Mouse (Mus musculus) lung, postnatal 0 days (tissue): ENCODE measurements at regions not wholly inside any gene's neighbourhood (a gene's known extent, or its start where the extent isn't known, plus 50 kb on each side); places are given as distances from the start of the nearest gene placed in this dataset.

Experiments
- ATAC-seq: fragments of 200-750 bp; cut with Nextera tagmentation; 2 replicates; pipeline ENCODE4 v1.8.0; 2017; ENCODE audit warnings: moderate library complexity
- DNase-seq: peaks from one replicate; pipeline ENCODE4 v3.0.0-alpha.2; 2016; ENCODE audit warnings: low spot score
- H3K27ac ChIP-seq: fragments of 300-500 bp; sonication (generic); 2 replicates; pipeline ENCODE4 v1.5.1; 2014; ENCODE audit warnings: antibody characterized with exemption, mild to moderate bottlenecking, low read length, mixed read lengths
- H3K27me3 ChIP-seq: fragments of 300-500 bp; sonication (generic); replicated peaks from 2 replicates; pipeline ENCODE4 v1.6.1; 2014; ENCODE audit warnings: low read length, mixed read lengths; ENCODE audit not compliant: insufficient read depth
- H3K36me3 ChIP-seq: fragments of 300-500 bp; sonication (generic); 2 replicates; pipeline ENCODE4 v1.6.1; 2014; ENCODE audit warnings: low read length, mixed read lengths; ENCODE audit not compliant: insufficient read depth
- H3K4me1 ChIP-seq: fragments of 300-500 bp; sonication (generic); 2 replicates; pipeline ENCODE4 v1.6.1; 2014; ENCODE audit warnings: antibody characterized with exemption, low read depth, low read length, mixed read lengths; ENCODE audit not compliant: insufficient read depth
- H3K4me2 ChIP-seq: fragments of 300-500 bp; sonication (generic); replicated peaks from 2 replicates; pipeline ENCODE4 v1.6.1; 2014; ENCODE audit warnings: low read depth, mild to moderate bottlenecking, low read length, moderate library complexity, mixed read lengths
- H3K4me3 ChIP-seq: fragments of 300-500 bp; sonication (generic); 2 replicates; pipeline ENCODE4 v1.5.1; 2014; ENCODE audit warnings: low read depth, low read length
- H3K9ac ChIP-seq: fragments of 300-500 bp; sonication (generic); replicated peaks from 2 replicates; pipeline ENCODE4 v1.6.1; 2014; ENCODE audit warnings: low read depth, mild to moderate bottlenecking
- H3K9me3 ChIP-seq: fragments of 300-500 bp; sonication (generic); 2 replicates; pipeline ENCODE4 v1.6.1; 2016; ENCODE audit warnings: low read length, mixed read lengths
- CTCF ChIP-seq: IDR thresholded peaks from 2 replicates; pipeline ENCODE4 v1.5.1; 2016; ENCODE audit warnings: antibody characterized with exemption, mild to moderate bottlenecking
- EP300 ChIP-seq: IDR thresholded peaks from 2 replicates; pipeline ENCODE4 v1.6.1; 2016; ENCODE audit warnings: antibody characterized with exemption, mild to moderate bottlenecking, control low read depth
- WGBS: fragments of 180-500 bp; shearing (Covaris S2); extraction: QIAGEN DNeasy Blood & Tissue Kit; methylation state at CpG from one replicate; pipeline ENCODE4 v1.1.7; 2014; 5-methylcytosine and 5-hydroxymethylcytosine counted together

DNA sequence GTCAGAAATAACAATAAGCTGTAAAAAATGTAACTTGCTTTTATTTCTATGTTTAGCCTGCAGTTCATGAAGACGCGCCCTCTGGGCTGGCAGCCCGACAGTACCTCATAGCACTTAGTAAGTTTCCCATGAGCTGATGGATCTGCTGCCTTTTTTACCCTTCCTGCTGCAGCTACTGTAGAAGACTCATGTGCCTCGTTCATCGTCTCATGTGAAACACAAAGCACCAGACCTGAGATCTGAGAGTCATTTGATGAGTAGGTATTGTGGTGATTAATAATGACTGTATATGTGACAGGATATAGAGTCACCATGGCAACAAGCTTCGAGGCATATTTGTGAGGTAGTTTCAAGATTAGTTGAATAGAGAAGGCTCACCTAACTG lies 55.4 kb upstream of the Cd44 start:
- ATAC-seq (peak; percentile 25), DNase-seq (no peak)
- Histone ChIP-seq H3K4me2 (no peak overlapping the region), H3K27ac (no peak overlapping the region), H3K9ac (no peak overlapping the region), H3K36me3 (no peaks in the 10 kb centered on the region), H3K4me3 (no peak overlapping the region), H3K4me1 (no peaks in the 10 kb centered on the region), H3K27me3 (no peaks in the 10 kb centered on the region), H3K9me3 (no peaks in the 10 kb centered on the region)
- 62% methylated on average over 6 of the region's 6 CpGs for WGBS
- no peak for TF ChIP-seq EP300
- TF ChIP-seq CTCF = no peak

DNA sequence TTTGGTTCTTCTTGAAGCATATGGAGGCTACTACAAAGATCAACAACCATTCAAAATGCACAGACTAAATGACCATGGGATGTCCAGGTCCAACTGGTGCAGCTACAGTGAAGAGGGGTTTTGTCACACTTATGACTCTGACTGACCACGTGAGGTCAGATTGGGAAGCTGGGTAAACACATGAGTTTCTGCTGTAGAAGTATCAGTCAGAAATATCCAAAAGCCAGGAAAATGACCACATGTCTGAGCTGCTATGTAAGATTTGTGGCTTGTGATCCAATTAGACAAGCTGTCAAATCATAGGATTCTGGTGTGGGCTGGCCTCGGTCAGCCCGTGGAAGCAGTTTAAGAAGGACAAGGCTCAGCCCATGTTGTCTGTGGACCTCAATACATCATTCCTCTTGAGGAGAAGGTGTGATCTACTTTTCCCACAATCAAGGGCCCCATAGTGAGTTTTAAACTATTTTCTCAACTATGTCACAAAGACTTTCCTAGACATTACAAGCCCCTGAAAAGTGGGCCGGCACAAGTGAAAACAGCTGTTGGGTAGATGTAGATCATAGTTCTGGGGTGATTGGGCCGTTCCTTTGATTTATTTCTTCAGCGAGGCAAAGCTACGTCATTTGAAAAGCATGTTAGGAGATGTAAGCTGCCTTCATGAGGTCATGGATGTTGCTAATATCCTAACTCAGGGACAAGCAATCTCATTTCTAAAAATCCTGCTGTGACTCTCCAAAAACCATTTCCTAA lies 54.8 kb upstream of the Cd44 start:
- 0 out of 2 replicates have a peak, but pooled peaks have one; percentile 19 for TF ChIP-seq EP300
- no peak for TF ChIP-seq CTCF
- Histone ChIP-seq H3K27me3 (no peaks in the 10 kb centered on the region), H3K4me1 (no peaks in the 10 kb centered on the region), H3K9ac (no peak overlapping the region), H3K27ac (no peak overlapping the region), H3K36me3 (no peaks in the 10 kb centered on the region), H3K4me3 (no peak overlapping the region), H3K9me3 (no peaks in the 10 kb centered on the region), H3K4me2 (no peak overlapping the region)
- ATAC-seq (peak; percentile 41), DNase-seq (no peak)
- WGBS = 77% methylated on average over 7 of the region's 7 CpGs

GRCm38 (mm10) chr2:102955232-102955631 lies 53.8 kb upstream of the Cd44 start:
- Histone ChIP-seq H3K9me3 (no peaks in the 10 kb centered on the region), H3K4me3 (no peak overlapping the region), H3K4me2 (no peak overlapping the region), H3K27ac (no peak overlapping the region), H3K9ac (no peak overlapping the region), H3K36me3 (no peaks in the 10 kb centered on the region), H3K4me1 (no peaks in the 10 kb centered on the region), H3K27me3 (no peaks in the 10 kb centered on the region)
- TF ChIP-seq CTCF (no peak), EP300 (no peak)
- no peak for ATAC-seq
- DNase-seq = no peak
- WGBS = 74% methylated on average over 4 of the region's 4 CpGs
